Mouse (Mus musculus): ENCODE data around the gene Tspoap1.

Tspoap1 gene

DNA sequence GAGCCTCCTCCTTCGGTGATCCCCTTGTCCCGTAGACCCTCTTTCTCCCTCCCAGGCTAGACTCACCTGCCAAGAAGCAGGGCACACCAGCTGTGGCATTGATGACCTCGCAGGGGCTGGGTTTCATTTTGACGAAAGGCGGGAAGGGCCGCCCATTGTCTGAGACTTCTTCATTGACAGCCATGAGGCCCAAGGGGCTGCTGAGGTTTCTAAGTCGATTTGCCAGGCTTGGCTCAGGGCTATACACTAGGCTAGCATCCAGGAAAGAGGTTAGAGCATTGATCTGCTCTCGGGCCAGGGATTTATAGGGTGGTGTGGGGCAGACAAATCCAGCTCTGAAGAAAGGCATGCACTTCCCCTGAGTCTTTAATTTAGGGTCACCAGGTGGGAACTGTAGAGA lies 54.5 kb downstream of the Tspoap1 start:
- no peak for DNase-seq (ENCODE audit: low read depth)

DNA sequence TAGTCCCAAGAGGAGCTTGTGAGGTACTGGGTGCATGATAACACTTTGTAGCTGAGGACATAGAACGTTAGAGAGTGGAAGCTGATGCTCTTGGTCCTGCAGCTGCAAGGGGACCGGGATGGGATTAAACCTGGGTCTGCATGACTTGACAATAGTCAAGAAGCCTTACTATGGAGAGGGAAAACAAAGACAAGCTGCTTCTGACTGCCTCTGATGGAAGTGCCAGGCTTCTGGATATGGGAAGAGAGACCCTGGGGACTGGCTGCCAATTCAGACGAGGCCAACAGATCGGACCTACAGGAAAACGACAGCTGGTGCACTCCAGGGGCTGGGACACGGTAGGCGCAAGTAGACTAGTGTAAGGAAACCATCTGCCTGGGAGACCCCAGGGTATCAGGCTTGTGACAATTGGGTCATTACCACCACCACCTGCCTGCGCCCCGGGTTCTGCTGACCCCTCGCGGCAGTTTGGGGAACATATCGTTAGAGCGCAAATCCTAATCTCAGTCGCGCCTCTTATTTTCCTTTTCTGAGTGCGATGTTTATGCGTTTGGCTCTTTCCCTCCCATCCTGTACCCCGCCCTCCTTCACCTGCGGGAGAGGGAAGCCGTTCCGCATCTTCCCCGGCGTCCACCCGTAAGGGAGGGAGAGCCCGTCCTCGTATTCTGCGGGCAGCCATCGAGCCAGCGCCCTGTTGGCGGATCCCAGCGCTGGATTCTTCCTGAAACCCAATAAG lies 56.5 kb downstream of the Tspoap1 start:
- DNase-seq (ENCODE audit: low read depth), result peak; percentile 67

DNA sequence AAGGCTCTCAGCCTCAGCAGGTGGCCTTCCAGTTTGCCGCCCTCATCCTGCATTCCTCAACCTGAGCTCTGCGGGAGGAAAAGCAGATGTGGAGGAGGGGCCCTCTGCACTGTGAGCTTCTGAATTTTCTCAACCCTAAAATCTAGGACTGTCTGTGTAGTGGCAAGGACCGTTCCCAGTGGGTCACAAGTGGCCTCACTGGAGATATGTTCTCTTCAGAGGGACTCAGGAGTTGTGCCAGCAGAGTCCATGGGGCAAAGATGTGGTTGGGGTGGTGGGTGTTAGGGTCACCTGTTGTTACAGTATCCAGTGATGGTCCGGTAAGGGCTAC lies 57.1 kb downstream of the Tspoap1 start:
- DNase-seq (ENCODE audit: low read depth), result no peak

- no peak for DNase-seq (ENCODE audit: low read depth)
Observed at GRCm38 (mm10) chr11:87821502-87821901, 61.2 kb downstream of the Tspoap1 start.

GRCm38 (mm10) chr11:87828239-87828900 lies 68.0 kb downstream of the Tspoap1 start, which contains the start of gene Lpo:
Lpo (minus strand) TSS chr11:87828289.
- DNase-seq (ENCODE audit: low read depth), result no peak

All from naive thymus-derived CD4-positive, alpha-beta T cell, adult 2 months (primary cell).